Mouse (Mus musculus) CD8-positive naive resting alpha-beta T cell, adult 2 months (primary cell): ENCODE measurements at regions not wholly inside any gene's neighbourhood (a gene's known extent, or its start where the extent isn't known, plus 50 kb on each side); places are given as distances from the start of the nearest gene placed in this dataset.
"Not testable (repeated sequence)": the region's sequence is repeated elsewhere in the genome, so short reads cannot be mapped to it uniquely, and the experiment has no call there.

Experiments used
- DNase-seq, 2 experiments: peaks; one replicate each; pipeline ENCODE4 v3.0.0; 2022; ENCODE audit warnings: low read depth in 2 of 2, low spot score in 2 of 2

GRCm38 (mm10) chr17:13581995-13582588, 178.2 kb upstream of the Afdn start:
- DNase-seq = no peak

- DNase-seq = no peak
Measured at GRCm38 (mm10) chr17:13583475-13584233, 176.7 kb upstream of the Afdn start.

GRCm38 (mm10) chr17:13584394-13584793, 175.9 kb upstream of the Afdn start:
- DNase-seq = no peak

GRCm38 (mm10) chr17:13590240-13590837, 170.0 kb upstream of the Afdn start:
- DNase-seq = not testable (repeated sequence)
